Mouse (Mus musculus): ENCODE measurements at regions not wholly inside any gene's neighbourhood (a gene's known extent, or its start where the extent isn't known, plus 50 kb on each side); places are given as distances from the start of the nearest gene placed in this dataset.

DNA sequence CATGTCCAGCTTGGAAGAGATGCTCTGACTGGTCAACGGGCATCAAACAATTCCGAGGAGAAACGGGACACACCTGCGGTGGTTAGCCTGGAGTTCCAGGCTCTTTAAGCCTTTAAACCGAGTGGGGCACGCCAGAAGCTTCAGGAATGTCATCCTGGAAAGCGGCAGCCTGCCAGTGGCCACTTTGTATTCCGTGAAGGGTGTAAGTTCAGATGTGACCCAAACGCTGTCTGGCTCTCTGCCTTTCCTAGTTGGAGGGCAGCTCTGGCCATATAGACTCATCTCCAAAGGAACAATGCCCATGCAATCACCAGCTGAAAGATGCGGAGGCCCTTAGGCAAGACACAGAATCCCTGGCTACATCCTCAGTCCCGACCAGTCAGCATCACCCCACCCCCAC lies 597.8 kb upstream of the Gm10131 start:
- DNase-seq (ENCODE audit: extremely low spot score) = no peak

DNA sequence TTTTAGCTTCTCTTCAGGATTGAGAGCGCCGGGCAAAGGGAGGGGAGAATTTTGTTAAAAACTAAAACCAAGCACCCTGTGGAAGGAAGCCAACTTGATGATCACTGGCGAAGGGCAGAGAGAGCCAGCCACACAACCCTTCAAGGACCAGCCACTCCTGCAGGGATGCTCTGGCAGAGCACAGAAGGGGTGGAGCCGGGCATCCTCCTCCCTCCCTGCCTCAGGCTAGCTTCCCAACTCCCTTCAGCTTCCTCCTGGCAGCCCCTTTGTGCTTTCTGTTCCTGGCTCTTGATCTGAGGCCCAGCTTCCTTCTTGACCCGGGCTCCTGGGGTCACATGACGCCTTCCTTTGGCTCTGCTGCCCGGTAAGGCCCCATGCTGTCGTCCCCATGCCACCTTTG lies 591.8 kb upstream of the Gm10131 start:
- peak; percentile 33 for DNase-seq (ENCODE audit: extremely low spot score)

DNA sequence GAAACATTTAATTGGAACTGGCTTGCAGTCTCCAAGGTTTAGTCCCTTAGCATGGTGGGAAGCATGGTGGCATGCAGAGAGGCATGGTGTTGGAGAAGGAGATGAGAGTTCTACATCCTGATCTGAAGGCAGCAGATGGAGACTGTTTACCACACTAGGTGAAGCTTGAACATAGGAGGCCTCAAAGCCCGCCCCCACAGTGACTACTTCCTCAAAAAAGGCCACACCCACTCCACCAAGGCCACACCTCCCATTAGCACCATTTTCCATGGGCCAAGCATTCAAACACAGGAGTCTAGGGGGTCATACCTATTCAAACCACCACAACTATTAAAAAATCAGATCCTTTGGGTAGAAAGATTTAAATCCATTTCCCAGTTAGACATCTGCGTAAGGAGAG lies 591.3 kb upstream of the Gm10131 start:
- DNase-seq (ENCODE audit: extremely low spot score) = no peak

GRCm38 (mm10) chr8:34699015-34699414 lies 587.5 kb upstream of the Gm10131 start:
- DNase-seq (ENCODE audit: extremely low spot score) = no peak

DNA sequence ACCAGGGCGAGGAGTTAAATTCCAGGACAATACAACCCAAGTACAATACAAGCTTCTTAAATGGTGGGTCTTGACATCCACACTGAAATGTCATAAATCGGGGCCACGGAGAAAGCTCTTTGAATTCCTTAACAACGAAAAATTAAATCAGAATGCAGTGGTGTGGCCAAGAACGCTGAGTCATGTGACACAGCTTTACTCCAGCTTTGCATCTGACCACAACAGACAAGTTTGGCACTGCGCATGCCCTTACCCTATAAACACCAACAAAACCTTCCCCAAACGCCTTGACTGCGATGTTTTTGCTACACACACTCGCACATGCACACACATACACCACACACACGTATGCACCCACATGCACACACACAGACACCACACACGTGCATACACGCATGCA lies 584.8 kb upstream of the Gm10131 start:
- DNase-seq (ENCODE audit: extremely low spot score) = no peak

DNA sequence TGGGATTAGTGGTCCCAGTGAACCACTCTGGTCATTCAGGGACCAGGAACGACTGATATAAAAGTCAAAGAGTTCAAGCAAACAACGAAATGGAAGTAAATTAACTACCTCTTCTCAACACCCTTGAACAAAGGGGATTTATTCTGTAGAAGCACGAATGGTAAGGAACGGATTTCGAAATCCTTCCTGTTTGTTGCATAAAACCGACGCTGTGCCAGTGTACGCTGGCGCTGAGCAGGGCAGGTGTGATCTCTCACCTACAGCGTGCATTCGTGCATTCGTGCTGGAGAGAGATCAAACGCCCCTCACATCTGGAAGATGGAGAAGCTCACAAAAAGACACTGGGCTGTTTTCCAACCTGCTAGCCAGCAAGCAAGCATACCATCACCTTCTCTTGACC lies 581.1 kb upstream of the Gm10131 start:
- DNase-seq (ENCODE audit: extremely low spot score) = no peak

DNA sequence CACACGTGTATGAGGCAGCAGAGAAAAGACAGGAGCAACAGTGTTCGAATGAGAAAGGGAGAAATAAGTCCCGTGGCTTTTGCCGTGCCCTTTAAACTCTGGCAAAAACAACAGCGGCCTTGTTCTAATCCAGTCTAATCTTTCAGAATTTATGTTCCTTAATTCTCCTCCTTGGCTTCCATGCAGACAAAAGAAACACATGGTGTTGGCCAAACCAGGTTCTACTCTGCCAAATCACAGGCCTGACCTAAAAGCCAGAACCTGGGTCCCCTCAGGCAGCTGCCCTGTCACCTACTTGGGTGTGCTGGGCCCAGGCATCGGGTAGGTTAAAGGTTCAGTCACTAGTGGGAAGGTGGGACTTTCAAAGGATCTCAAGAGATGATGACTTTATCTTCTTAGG lies 580.2 kb upstream of the Gm10131 start:
- DNase-seq (ENCODE audit: extremely low spot score) = no peak

DNA sequence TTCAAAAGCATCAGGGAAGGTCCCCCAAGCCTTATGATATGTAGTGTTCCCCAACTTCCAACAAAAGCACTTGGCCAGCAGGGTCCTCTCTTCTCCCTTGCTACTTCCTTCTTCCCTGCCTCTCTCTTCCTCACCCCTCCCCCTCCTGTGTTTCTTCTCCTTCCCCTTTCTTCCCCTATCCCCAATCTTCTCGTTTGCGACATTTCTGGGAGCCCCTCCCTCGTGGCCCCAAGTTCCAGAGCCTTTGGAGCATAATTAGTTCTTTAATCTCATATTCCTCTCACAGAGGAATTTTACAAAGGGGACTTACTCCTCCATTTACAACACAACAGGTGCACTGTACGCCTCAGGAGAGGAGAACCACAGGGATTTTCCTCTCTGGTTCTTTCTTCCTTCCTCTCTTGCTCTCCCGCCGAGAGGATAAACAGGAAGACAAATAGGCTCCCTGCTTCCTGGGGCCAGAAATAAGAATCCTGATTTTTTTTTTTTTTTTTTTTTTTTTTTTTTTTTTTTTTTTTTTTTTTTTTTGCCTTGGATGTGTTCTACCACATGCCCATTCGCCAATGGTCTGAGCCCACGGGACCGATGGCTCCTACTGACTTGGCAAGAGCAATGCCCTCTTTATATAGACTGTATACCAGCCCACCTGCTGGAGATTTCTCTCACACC lies 578.4 kb upstream of the Gm10131 start:
- DNase-seq (ENCODE audit: extremely low spot score) = no peak

GRCm38 (mm10) chr8:34689049-34689824 lies 577.7 kb upstream of the Gm10131 start:
- peak; percentile 14 for DNase-seq (ENCODE audit: extremely low spot score)

GRCm38 (mm10) chr8:34688396-34689048 lies 577.0 kb upstream of the Gm10131 start:
- DNase-seq (ENCODE audit: extremely low spot score) = no peak

DNA sequence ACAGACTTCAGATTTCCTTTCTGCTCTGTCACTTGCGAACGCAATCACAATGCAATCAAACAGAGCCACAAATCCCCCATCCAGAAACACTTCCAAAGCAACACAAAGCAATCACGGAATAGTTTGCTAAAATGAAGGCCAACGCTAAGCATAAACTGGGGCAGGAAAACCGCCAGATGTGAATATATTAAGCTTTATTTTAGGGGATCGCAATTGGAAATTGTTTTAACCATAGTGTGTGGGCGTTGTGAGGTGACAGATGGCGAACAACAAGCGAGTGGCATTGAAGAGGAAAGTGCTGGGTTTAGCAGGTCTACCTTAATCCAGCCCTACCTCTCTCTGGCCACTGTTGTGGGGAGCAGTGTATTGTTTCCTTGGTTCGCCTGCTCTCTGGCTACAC lies 574.8 kb upstream of the Gm10131 start:
- no peak for DNase-seq (ENCODE audit: extremely low spot score)

DNA sequence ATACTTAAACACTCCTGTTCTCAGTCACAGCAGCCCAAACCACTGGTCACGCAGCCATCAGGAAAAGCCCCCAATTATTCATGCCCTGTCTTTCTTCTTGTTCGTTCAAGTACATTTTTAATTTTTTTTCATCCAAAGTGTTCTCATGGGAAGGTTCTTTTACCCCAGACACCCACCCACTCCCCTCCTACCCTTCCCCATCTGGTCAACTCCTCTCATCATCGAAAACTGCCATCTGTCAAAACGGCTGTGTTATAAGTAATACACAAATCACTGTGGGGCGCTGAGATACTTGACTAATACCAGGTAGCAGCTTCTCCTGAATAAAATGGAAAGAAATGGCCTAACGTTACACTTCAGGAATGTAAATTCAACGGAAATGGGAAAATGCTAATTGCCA lies 573.1 kb upstream of the Gm10131 start:
- DNase-seq (ENCODE audit: extremely low spot score) = no peak

GRCm38 (mm10) chr8:34683173-34683572 lies 571.6 kb upstream of the Gm10131 start:
- DNase-seq (ENCODE audit: extremely low spot score) = no peak

DNA sequence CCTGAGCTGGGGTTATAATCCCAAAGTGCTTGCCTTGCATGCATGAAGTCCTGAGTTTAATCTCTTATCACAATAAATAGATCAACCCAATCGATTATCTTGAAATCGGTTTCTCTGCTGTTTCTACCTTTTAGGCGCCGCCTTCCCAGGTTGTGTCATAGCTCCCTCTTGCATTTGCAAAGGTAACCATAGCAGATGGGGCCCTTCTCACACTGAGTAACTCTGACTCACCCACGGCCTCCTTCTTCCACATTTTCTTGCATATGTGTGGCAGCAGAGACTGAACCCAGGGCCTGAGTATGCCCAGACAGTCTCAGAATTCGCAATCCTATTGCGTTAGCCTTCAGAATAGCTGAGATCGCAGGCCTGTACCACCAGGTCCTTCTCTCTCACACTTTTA lies 570.7 kb upstream of the Gm10131 start:
- DNase-seq (ENCODE audit: extremely low spot score) = no peak

- peak; percentile 61 for DNase-seq (ENCODE audit: extremely low spot score)
Observed at GRCm38 (mm10) chr8:34679565-34680291, 568.2 kb upstream of the Gm10131 start.

- no peak for DNase-seq (ENCODE audit: extremely low spot score)
Observed at GRCm38 (mm10) chr8:34678879-34679278, 567.3 kb upstream of the Gm10131 start.

- DNase-seq (ENCODE audit: extremely low spot score) = peak; percentile 47
Observed at GRCm38 (mm10) chr8:34671716-34672115, 560.2 kb upstream of the Gm10131 start.

GRCm38 (mm10) chr8:34670930-34671715 lies 559.6 kb upstream of the Gm10131 start:
- no peak for DNase-seq (ENCODE audit: extremely low spot score)

GRCm38 (mm10) chr8:34669146-34669545 lies 557.6 kb upstream of the Gm10131 start:
- no peak for DNase-seq (ENCODE audit: extremely low spot score)

GRCm38 (mm10) chr8:34664429-34664828 lies 552.9 kb upstream of the Gm10131 start:
- no peak for DNase-seq (ENCODE audit: extremely low spot score)

GRCm38 (mm10) chr8:34662532-34662931 lies 551.0 kb upstream of the Gm10131 start:
- no peak for DNase-seq (ENCODE audit: extremely low spot score)

Measured in embryo, embryonic 9.5 days (tissue).